Mouse (Mus musculus) ES-E14 (cell line): ENCODE data around the gene Tdrd5.

Experiments
- CHD2 ChIP-seq: IDR thresholded peaks from 2 replicates; pipeline ENCODE4 v1.6.1; 2014; ENCODE audit warnings: mild to moderate bottlenecking, low read depth, low read length, inconsistent platforms
- HCFC1 ChIP-seq: IDR thresholded peaks from 2 replicates; pipeline ENCODE4 v1.6.1; 2012; ENCODE audit warnings: low read length, inconsistent platforms, borderline replicate concordance; ENCODE audit not compliant: insufficient read depth
- MAFK ChIP-seq: IDR thresholded peaks from 2 replicates; pipeline ENCODE4 v1.6.1; 2014; ENCODE audit warnings: mild to moderate bottlenecking, low read depth, low read length, inconsistent platforms; ENCODE audit not compliant: insufficient read depth
- ZC3H11A ChIP-seq: IDR thresholded peaks from 2 replicates; pipeline ENCODE4 v1.6.1; 2012; ENCODE audit warnings: low read depth, mild to moderate bottlenecking, inconsistent platforms, low read length, borderline replicate concordance
- ZNF384 ChIP-seq: IDR thresholded peaks from 2 replicates; pipeline ENCODE4 v1.6.1; 2012; ENCODE audit warnings: low read depth, low read length, inconsistent platforms

DNA sequence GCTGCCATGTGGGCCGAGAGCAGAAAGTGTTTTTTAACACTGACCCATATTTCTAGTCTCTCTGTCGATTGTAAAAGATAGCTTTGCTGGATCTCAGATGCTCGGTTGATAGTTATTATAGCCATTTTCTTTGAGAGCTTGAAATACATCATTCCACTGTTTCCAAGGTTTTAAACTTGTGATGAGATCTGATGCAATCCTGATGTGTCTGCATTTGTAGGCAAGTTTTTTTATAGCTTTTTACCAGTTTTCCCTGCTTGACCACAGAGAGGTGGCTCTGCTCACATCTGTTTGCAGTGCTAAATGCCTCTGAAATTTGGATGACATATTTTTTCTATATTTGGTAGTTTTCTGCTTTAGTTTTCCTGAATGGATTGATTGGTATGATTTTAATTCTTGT is 55.6 kb downstream of the Tdrd5 start:
- TF ChIP-seq HCFC1 = no peak
- TF ChIP-seq ZC3H11A = no peak
- no peak for TF ChIP-seq MAFK
- TF ChIP-seq CHD2 = no peak
- TF ChIP-seq ZNF384 = no peak
